Comparison of ENCODE assay signal across 28 mouse cellular contexts in the genomic region with DNA sequence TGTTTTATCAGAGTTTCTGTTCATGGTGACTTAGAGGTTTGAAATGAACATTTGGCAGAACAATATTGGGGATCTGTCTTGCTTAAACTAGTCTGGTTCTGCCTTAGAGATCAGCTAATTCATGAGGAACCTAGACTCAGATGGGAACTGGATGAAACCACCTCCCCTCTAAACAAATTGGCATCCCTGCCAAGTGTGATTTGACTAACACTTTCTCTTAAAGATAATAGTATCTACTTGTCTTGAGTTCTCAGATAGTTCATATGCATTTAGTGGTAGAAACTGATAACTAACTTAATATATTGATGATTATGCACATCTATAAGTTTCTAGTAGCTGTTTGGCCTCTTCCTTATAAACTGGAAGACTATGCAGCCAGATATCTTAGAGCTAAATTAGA. TPM values are rescaled to one million over a fixed set of nuclear protein-coding genes. Genes with fewer than 3 reads are reported as not detected.
A peak's percentile ranks its signal among the peaks of the same experiment; 100 is the strongest.
DNase-seq lines count a peak whose midpoint lies in the region; ATAC-seq and TF ChIP-seq lines count a peak whose summit lies in the region.
"Had no signal": no experiment of that assay in that cellular context is flagged by ENCODE, and none has a peak within 500 bp of the region (broad histone marks: within the 10 kb centered on the region; RNA-seq: fewer than 3 reads in every experiment).

No protein-coding gene starts in this region.

- H3K9ac ChIP-seq in liver, embryonic 12.5 days, result no peak overlapping the region
- no peak overlapping the region for H3K9ac ChIP-seq in liver, embryonic 11.5 days (ENCODE audit: low read depth, low read length)
- no peak overlapping the region for H3K9ac ChIP-seq in midbrain, embryonic 11.5 days (ENCODE audit: low read length)
- no peak overlapping the region for H3K9ac ChIP-seq in midbrain, embryonic 15.5 days
- H3K9ac ChIP-seq in liver, embryonic 15.5 days, result no peak overlapping the region
- no peak overlapping the region for H3K9ac ChIP-seq in liver, postnatal 0 days (replicated peaks)
- no peak overlapping the region for H3K9ac ChIP-seq in lung, postnatal 0 days (replicated peaks; ENCODE audit: low read depth)
- H3K9ac ChIP-seq: embryonic facial prominence, embryonic 13.5 days; embryonic facial prominence, embryonic 15.5 days; forebrain, embryonic 12.5 days had no signal

- H3K4me3 ChIP-seq in liver, embryonic 12.5 days, result no peak overlapping the region
- H3K4me3 ChIP-seq in liver, embryonic 11.5 days (ENCODE audit: low read depth, low read length), result no peak overlapping the region
- H3K4me3 ChIP-seq in midbrain, embryonic 11.5 days (ENCODE audit: low read depth, low read length), result no peak overlapping the region
- no peak overlapping the region for H3K4me3 ChIP-seq in midbrain, embryonic 15.5 days
- H3K4me3 ChIP-seq in liver, embryonic 15.5 days (replicated peaks), result no peak overlapping the region
- no peak overlapping the region for H3K4me3 ChIP-seq in liver, postnatal 0 days (ENCODE audit: low read depth, low read length)
- no peak overlapping the region for H3K4me3 ChIP-seq in lung, postnatal 0 days (ENCODE audit: low read depth, low read length)
- H3K4me3 ChIP-seq: embryonic facial prominence, embryonic 13.5 days; embryonic facial prominence, embryonic 15.5 days; erythroblast, embryonic 14.5 days; forebrain, embryonic 10.5 days; forebrain, embryonic 12.5 days had no signal

- peaks cover 21% of the 10 kb centered on the region for H3K36me3 ChIP-seq in liver, embryonic 12.5 days
- H3K36me3 ChIP-seq in liver, embryonic 11.5 days (ENCODE audit: control insufficient read depth, insufficient read depth, low read length), result no peaks in the 10 kb centered on the region; the same call in 1 of the 2 replicates
- no peaks in the 10 kb centered on the region for H3K36me3 ChIP-seq in midbrain, embryonic 11.5 days (ENCODE audit: control insufficient read depth, insufficient read depth, low read length)
- no peaks in the 10 kb centered on the region for H3K36me3 ChIP-seq in midbrain, embryonic 15.5 days (replicated peaks)
- H3K36me3 ChIP-seq in liver, embryonic 15.5 days (replicated peaks), result no peaks in the 10 kb centered on the region; the same call in 1 of the 2 replicates
- peaks cover 3% of the 10 kb centered on the region; the same call in 1 of the 2 replicates for H3K36me3 ChIP-seq in liver, postnatal 0 days (replicated peaks; ENCODE audit: insufficient read depth, low read length)
- H3K36me3 ChIP-seq in lung, postnatal 0 days (ENCODE audit: insufficient read depth, low read length), result peaks cover 2% of the 10 kb centered on the region; the same call in 1 of the 2 replicates
- H3K36me3 ChIP-seq: forebrain, embryonic 12.5 days had no signal

- peaks cover 50% of the 10 kb centered on the region for H3K4me1 ChIP-seq in liver, embryonic 12.5 days
- peaks cover 30% of the 10 kb centered on the region for H3K4me1 ChIP-seq in liver, embryonic 11.5 days (replicated peaks; ENCODE audit: control insufficient read depth, insufficient read depth, low read length)
- H3K4me1 ChIP-seq in midbrain, embryonic 11.5 days (ENCODE audit: control insufficient read depth, insufficient read depth, low read length), result peaks cover 16% of the 10 kb centered on the region
- H3K4me1 ChIP-seq in midbrain, embryonic 15.5 days, result peaks cover 17% of the 10 kb centered on the region
- H3K4me1 ChIP-seq in liver, embryonic 15.5 days (replicated peaks), result peaks cover 50% of the 10 kb centered on the region
- H3K4me1 ChIP-seq in liver, postnatal 0 days (ENCODE audit: insufficient read depth), result peaks cover 30% of the 10 kb centered on the region
- peaks cover 9% of the 10 kb centered on the region; the same call in 1 of the 2 replicates for H3K4me1 ChIP-seq in lung, postnatal 0 days (ENCODE audit: insufficient read depth, low read depth, low read length)

- H3K4me2 ChIP-seq in liver, embryonic 12.5 days, result no peak overlapping the region
- H3K4me2 ChIP-seq in liver, embryonic 11.5 days, result no peak overlapping the region
- H3K4me2 ChIP-seq in midbrain, embryonic 11.5 days, result no peak overlapping the region
- no peak overlapping the region for H3K4me2 ChIP-seq in midbrain, embryonic 15.5 days
- no peak overlapping the region for H3K4me2 ChIP-seq in liver, embryonic 15.5 days
- no peak overlapping the region for H3K4me2 ChIP-seq in liver, postnatal 0 days (ENCODE audit: low read depth, low read length)
- H3K4me2 ChIP-seq in lung, postnatal 0 days (replicated peaks; ENCODE audit: low read depth, low read length), result no peak overlapping the region
- H3K4me2 ChIP-seq: embryonic facial prominence, embryonic 13.5 days; embryonic facial prominence, embryonic 15.5 days; forebrain, embryonic 12.5 days had no signal

- H3K9me3 ChIP-seq in liver, embryonic 12.5 days (replicated peaks), result no peaks in the 10 kb centered on the region
- H3K9me3 ChIP-seq in liver, embryonic 11.5 days (ENCODE audit: control insufficient read depth, low read length), result no peaks in the 10 kb centered on the region
- H3K9me3 ChIP-seq in midbrain, embryonic 11.5 days (ENCODE audit: control insufficient read depth, low read length), result no peaks in the 10 kb centered on the region
- H3K9me3 ChIP-seq in midbrain, embryonic 15.5 days, result no peaks in the 10 kb centered on the region
- H3K9me3 ChIP-seq in liver, embryonic 15.5 days (replicated peaks), result no peaks in the 10 kb centered on the region
- no peaks in the 10 kb centered on the region for H3K9me3 ChIP-seq in liver, postnatal 0 days (ENCODE audit: low read length)
- no peaks in the 10 kb centered on the region for H3K9me3 ChIP-seq in lung, postnatal 0 days (ENCODE audit: low read length)
- H3K9me3 ChIP-seq: embryonic facial prominence, embryonic 13.5 days; embryonic facial prominence, embryonic 15.5 days; forebrain, embryonic 10.5 days; forebrain, embryonic 12.5 days; G1E had no signal

- no peaks in the 10 kb centered on the region for H3K27me3 ChIP-seq in liver, embryonic 12.5 days (replicated peaks)
- H3K27me3 ChIP-seq in liver, embryonic 11.5 days (replicated peaks; ENCODE audit: control insufficient read depth, insufficient read depth, low read length), result no peaks in the 10 kb centered on the region
- H3K27me3 ChIP-seq in midbrain, embryonic 11.5 days (ENCODE audit: control insufficient read depth, insufficient read depth, low read length), result no peaks in the 10 kb centered on the region
- no peaks in the 10 kb centered on the region for H3K27me3 ChIP-seq in midbrain, embryonic 15.5 days (replicated peaks)
- no peaks in the 10 kb centered on the region for H3K27me3 ChIP-seq in liver, embryonic 15.5 days
- no peaks in the 10 kb centered on the region for H3K27me3 ChIP-seq in liver, postnatal 0 days (ENCODE audit: insufficient read depth, low read length)
- H3K27me3 ChIP-seq in lung, postnatal 0 days (replicated peaks; ENCODE audit: insufficient read depth, low read length), result no peaks in the 10 kb centered on the region
- H3K27me3 ChIP-seq: CH12.LX; embryonic facial prominence, embryonic 13.5 days; embryonic facial prominence, embryonic 15.5 days; forebrain, embryonic 12.5 days had no signal

- peak; percentile 88 for TF ChIP-seq EP300 in liver, postnatal 0 days (IDR thresholded peaks at IDR 0.05; ENCODE audit: low read depth)
- no peak for TF ChIP-seq EP300 in lung, postnatal 0 days (IDR thresholded peaks at IDR 0.05)

- peak overlapping the region; percentile 60; the same call in 1 of the 2 replicates for H3K27ac ChIP-seq in liver, embryonic 12.5 days
- H3K27ac ChIP-seq in liver, embryonic 11.5 days (ENCODE audit: low read depth, low read length), result no peak overlapping the region
- H3K27ac ChIP-seq in midbrain, embryonic 11.5 days (ENCODE audit: low read depth, low read length), result no peak overlapping the region
- no peak overlapping the region for H3K27ac ChIP-seq in midbrain, embryonic 15.5 days
- 0 out of 2 replicates have a peak overlapping the region, but pooled peaks have one; percentile 61 for H3K27ac ChIP-seq in liver, embryonic 15.5 days (replicated peaks)
- no peak overlapping the region for H3K27ac ChIP-seq in liver, postnatal 0 days (ENCODE audit: low read depth)
- H3K27ac ChIP-seq in lung, postnatal 0 days (ENCODE audit: low read length), result no peak overlapping the region
- H3K27ac ChIP-seq: embryonic facial prominence, embryonic 13.5 days; embryonic facial prominence, embryonic 15.5 days; forebrain, embryonic 10.5 days; forebrain, embryonic 12.5 days had no signal

- ATAC-seq in liver, embryonic 12.5 days, result no peak
- no peak for ATAC-seq in liver, embryonic 11.5 days (replicated peaks; ENCODE audit: low FRiP score)
- no peak for ATAC-seq in midbrain, embryonic 11.5 days (ENCODE audit: low FRiP score)
- no peak for ATAC-seq in midbrain, embryonic 15.5 days (replicated peaks)
- ATAC-seq in liver, embryonic 15.5 days (ENCODE audit: insufficient read depth), result no peak
- no peak for ATAC-seq in liver, postnatal 0 days
- no peak for ATAC-seq in lung, postnatal 0 days
- ATAC-seq: CD4-positive, CD25-positive, alpha-beta regulatory T cell, adult 4 months; forebrain, embryonic 14.5 days; forebrain, embryonic 16.5 days had no signal

- TF ChIP-seq CTCF in liver, postnatal 0 days (IDR thresholded peaks at IDR 0.05; ENCODE audit: low read depth), result no peak
- TF ChIP-seq CTCF in lung, postnatal 0 days (IDR thresholded peaks at IDR 0.05), result no peak

- DNase-seq in liver, embryonic 11.5 days (ENCODE audit: low spot score), result no peak
- DNase-seq in midbrain, embryonic 11.5 days (ENCODE audit: low spot score, missing footprints), result peak; percentile 74
- no peak for DNase-seq in liver, postnatal 0 days
- DNase-seq in yolk sac, embryonic 10.5 days (ENCODE audit: low spot score), result no peak
- DNase-seq in lung, postnatal 0 days (ENCODE audit: low spot score), result no peak
- DNase-seq: adrenal gland, adult 2 months; adrenal gland, postnatal 10 days; adrenal gland, postnatal 25 days; B cell, adult 2 months; cerebellum, adult 11 months; cerebellum, adult 18-20 months; cerebellum, adult 9-10 months; cerebellum, postnatal 10 days; cerebellum, postnatal 25 days; embryo, embryonic 11 days had no signal

RNA-seq across cellular contexts. Expression of a gene that starts 3.1 kb away (rescaled TPM):
- polyA plus RNA-seq in liver, embryonic 12.5 days (2016; fragmentation: Nextera tagmentation; extraction: Ambion mirVana), result 18.3 and 18.6 TPM in 2 replicates
- polyA plus RNA-seq in liver, embryonic 11.5 days (2014; fragmentation: Nextera tagmentation; extraction: Ambion mirVana), result 25.4 and 26.1 TPM in 2 replicates
- 28.7 and 33.0 TPM in 2 replicates for polyA plus RNA-seq in midbrain, embryonic 11.5 days (2014; fragmentation: Nextera tagmentation; extraction: Ambion mirVana)
- polyA plus RNA-seq in midbrain, embryonic 15.5 days (2015; fragmentation: Nextera tagmentation; extraction: Ambion mirVana), result 28.2 and 31.8 TPM in 2 replicates
- 10.6 and 10.9 TPM in 2 replicates for polyA plus RNA-seq in liver, embryonic 15.5 days (2015; fragmentation: Nextera tagmentation; extraction: Ambion mirVana)
- 3.8 and 5.0 TPM in 2 replicates for polyA plus RNA-seq in liver, postnatal 0 days (2015; fragmentation: Nextera tagmentation; extraction: Ambion mirVana)
- polyA plus RNA-seq in lung, postnatal 0 days (2015; fragmentation: Nextera tagmentation; extraction: Ambion mirVana), result 7.9 and 9.4 TPM in 2 replicates

Comparison
In these comparisons a context has a peak if more than half of its experiments do, and no peak if none do; other contexts are left out.
1. H3K27ac ChIP-seq: peak in liver, embryonic 12.5 days (single experiment) and liver, embryonic 15.5 days (single experiment); none in liver, embryonic 11.5 days (single experiment), midbrain, embryonic 11.5 days (single experiment), midbrain, embryonic 15.5 days (single experiment), liver, postnatal 0 days (single experiment) and lung, postnatal 0 days (single experiment).